Mouse (Mus musculus) megakaryocyte-erythroid progenitor cell, adult 5-6 weeks (primary cell): ENCODE data around the gene Nfia. TPM values are rescaled to one million over a fixed set of nuclear protein-coding genes. Genes with fewer than 3 reads are reported as not detected.

ENCODE experiments used
- ATAC-seq: replicated peaks from 2 replicates; pipeline ENCODE4 v1.8.0; 2016; ENCODE audit warnings: mild to moderate bottlenecking, inconsistent platforms; ENCODE audit not compliant: severe bottlenecking, poor library complexity, low FRiP score, low TSS enrichment
- total RNA-seq, 2 experiments: library from RNA; stranded (forward) in 1 of 2; stranded (reverse) in 1 of 2; fragments of 200-1000, 215-1000 nt in 1 of 2; fragments of >200 nt in 1 of 2; fragmentation: Nextera tagmentation in 1 of 2; gene quantifications; 2 replicates each; pipeline ENCODE4 v1.2.3; 2014 to 2017

Nfia gene
- total RNA-seq, 2 experiments from 2014 or later: 33.0 to 212 TPM

- peak; percentile 98 for ATAC-seq
Measured at GRCm38 (mm10) chr4:98098663-98099062, 326.1 kb downstream of the Nfia start.

GRCm38 (mm10) chr4:98099433-98099832 is 326.9 kb downstream of the Nfia start:
- no peak for ATAC-seq

- ATAC-seq: no peak
Measured at GRCm38 (mm10) chr4:98101153-98102096, 328.9 kb downstream of the Nfia start.

- no peak for ATAC-seq
Measured at GRCm38 (mm10) chr4:98102625-98103336, 330.2 kb downstream of the Nfia start.

- no peak for ATAC-seq
Measured at GRCm38 (mm10) chr4:98103337-98103666, 330.8 kb downstream of the Nfia start.

GRCm38 (mm10) chr4:98104161-98104560 is 331.6 kb downstream of the Nfia start:
- ATAC-seq: no peak

- no peak for ATAC-seq
Measured at GRCm38 (mm10) chr4:98104911-98105702, 332.6 kb downstream of the Nfia start.

GRCm38 (mm10) chr4:98105971-98106370 is 333.4 kb downstream of the Nfia start:
- ATAC-seq: no peak

GRCm38 (mm10) chr4:98106445-98107092 is 334.0 kb downstream of the Nfia start:
- no peak for ATAC-seq

GRCm38 (mm10) chr4:98107093-98107453 is 334.5 kb downstream of the Nfia start:
- no peak for ATAC-seq

- no peak for ATAC-seq
Measured at GRCm38 (mm10) chr4:98107936-98108675, 335.6 kb downstream of the Nfia start.

- no peak for ATAC-seq
Measured at GRCm38 (mm10) chr4:98108676-98109016, 336.1 kb downstream of the Nfia start.

GRCm38 (mm10) chr4:98109064-98109463 is 336.5 kb downstream of the Nfia start:
- ATAC-seq: no peak

GRCm38 (mm10) chr4:98109911-98110310 is 337.4 kb downstream of the Nfia start:
- ATAC-seq: no peak

- ATAC-seq: no peak
Measured at GRCm38 (mm10) chr4:98113289-98114024, 340.9 kb downstream of the Nfia start.

- ATAC-seq: no peak
Measured at GRCm38 (mm10) chr4:98114966-98115365, 342.4 kb downstream of the Nfia start.

GRCm38 (mm10) chr4:98115401-98115800 is 342.9 kb downstream of the Nfia start:
- ATAC-seq: no peak

- ATAC-seq: no peak
Measured at GRCm38 (mm10) chr4:98116046-98116445, 343.5 kb downstream of the Nfia start.
